Mouse (Mus musculus) hindbrain, embryonic 16.5 days (tissue): ENCODE results near the gene Shkbp1. TPM values are rescaled to one million over a fixed set of nuclear protein-coding genes. Genes with fewer than 3 reads are reported as not detected.

Source experiments
- ATAC-seq: fragments of 200-750 bp; cut with Nextera tagmentation; 2 replicates; pipeline ENCODE4 v1.8.0; 2017; ENCODE audit warnings: moderate TSS enrichment, moderate library complexity
- H3K27ac ChIP-seq: fragments of 300-500 bp; sonication (generic); 2 replicates; pipeline ENCODE4 v1.5.1; 2014; ENCODE audit warnings: low read depth, mild to moderate bottlenecking, control low read depth, low read length, moderate library complexity
- H3K27me3 ChIP-seq: fragments of 300-500 bp; sonication (generic); replicated peaks from 2 replicates; pipeline ENCODE4 v1.6.1; 2014; ENCODE audit warnings: low read length; ENCODE audit not compliant: control insufficient read depth, insufficient read depth
- H3K36me3 ChIP-seq: fragments of 300-500 bp; sonication (generic); 2 replicates; pipeline ENCODE4 v1.6.1; 2014; ENCODE audit warnings: mild to moderate bottlenecking, low read length, moderate library complexity, mixed read lengths; ENCODE audit not compliant: control insufficient read depth, insufficient read depth
- H3K4me1 ChIP-seq: fragments of 300-500 bp; sonication (generic); 2 replicates; pipeline ENCODE4 v1.6.1; 2014; ENCODE audit warnings: low read depth, low read length; ENCODE audit not compliant: control insufficient read depth, insufficient read depth
- H3K4me2 ChIP-seq: fragments of 300-500 bp; sonication (generic); 2 replicates; pipeline ENCODE4 v1.6.1; 2014; ENCODE audit warnings: mild to moderate bottlenecking, low read length, control low read depth, moderate library complexity
- H3K4me3 ChIP-seq: fragments of 300-500 bp; sonication (generic); 2 replicates; pipeline ENCODE4 v1.5.1; 2014; ENCODE audit warnings: mild to moderate bottlenecking, low read length, control low read depth, moderate library complexity
- H3K9ac ChIP-seq: fragments of 300-500 bp; sonication (generic); 2 replicates; pipeline ENCODE4 v1.6.1; 2014; ENCODE audit warnings: low read depth, mild to moderate bottlenecking, control low read depth, low read length, moderate library complexity
- H3K9me3 ChIP-seq: fragments of 300-500 bp; sonication (generic); 2 replicates; pipeline ENCODE4 v1.6.1; 2014; ENCODE audit warnings: mild to moderate bottlenecking, low read length, moderate library complexity; ENCODE audit not compliant: control insufficient read depth
- WGBS: fragments of 180-500 bp; shearing (Covaris S2); extraction: QIAGEN DNeasy Blood & Tissue Kit; methylation state at CpG from one replicate; pipeline ENCODE4 v1.1.7; 2014; 5-methylcytosine and 5-hydroxymethylcytosine counted together
- polyA plus RNA-seq: library from polyadenylated mRNA; unstranded; fragments of >200 nt; fragmentation: Nextera tagmentation; extraction: Ambion mirVana; gene quantifications from 2 replicates; pipeline ENCODE4 v1.2.1, GENCODE M21; 2015

Gene Shkbp1
- polyA plus RNA-seq, 1 experiment from 2014 or later = 31.6 TPM

GRCm38 (mm10) chr7:27339519-27339918, 16.3 kb downstream of the Shkbp1 start:
- H3K27me3 ChIP-seq = peaks cover 28% of the 10 kb centered on the region
- H3K4me2 ChIP-seq = peak overlapping the region; percentile 54
- peaks cover 7% of the 10 kb centered on the region; the same call in 1 of the 2 replicates for H3K36me3 ChIP-seq
- peak; percentile 43; the same call in 1 of the 2 replicates for ATAC-seq
- H3K27ac ChIP-seq = peak overlapping the region; percentile 40
- H3K9me3 ChIP-seq = no peaks in the 10 kb centered on the region
- 17% methylated on average over 7 of the region's 7 CpGs for WGBS
- H3K4me3 ChIP-seq = peak overlapping the region; percentile 30
- H3K4me1 ChIP-seq = peaks cover 24% of the 10 kb centered on the region
- peak overlapping the region; percentile 50 for H3K9ac ChIP-seq

GRCm38 (mm10) chr7:27339114-27339513, 16.7 kb downstream of the Shkbp1 start:
- Histone ChIP-seq H3K4me3 (peak overlapping the region; percentile 30), H3K27ac (peak overlapping the region; percentile 40), H3K27me3 (peaks cover 32% of the 10 kb centered on the region), H3K4me1 (peaks cover 24% of the 10 kb centered on the region), H3K9me3 (no peaks in the 10 kb centered on the region), H3K9ac (peak overlapping the region; percentile 50), H3K36me3 (peaks cover 7% of the 10 kb centered on the region; the same call in 1 of the 2 replicates), H3K4me2 (peak overlapping the region; percentile 54)
- WGBS = 51% methylated on average over 4 of the region's 4 CpGs
- peak; percentile 14; the same call in 1 of the 2 replicates for ATAC-seq

GRCm38 (mm10) chr7:27337175-27337853, 18.5 kb downstream of the Shkbp1 start, which contains the start of gene Ltbp4:
Gene Ltbp4, minus strand, starts transcription at chr7:27337692.
- Histone ChIP-seq H3K4me1 (peaks cover 40% of the 10 kb centered on the region), H3K4me3 (peak within 1 kb of the TSS; percentile 37), H3K4me2 (peak within 1 kb of the TSS; percentile 61), H3K27ac (no peak within 1 kb of the TSS), H3K9me3 (no peaks in the 10 kb centered on the region), H3K36me3 (peaks cover 6% of the 10 kb centered on the region; the same call in 1 of the 2 replicates), H3K27me3 (peaks cover 46% of the 10 kb centered on the region), H3K9ac (peak within 1 kb of the TSS; percentile 50)
- 3% methylated on average over 31 of the region's 36 CpGs for WGBS
- ATAC-seq = no peak

GRCm38 (mm10) chr7:27335928-27336823, 19.6 kb downstream of the Shkbp1 start:
- under 1% methylated on average over 47 of the region's 47 CpGs for WGBS
- 0 out of 2 replicates have a peak, but pooled peaks cover 1% of the 10 kb centered on the region for H3K36me3 ChIP-seq
- H3K27ac ChIP-seq = no peak overlapping the region
- ATAC-seq = peak; percentile 86
- no peaks in the 10 kb centered on the region for H3K9me3 ChIP-seq
- peak overlapping the region; percentile 50 for H3K9ac ChIP-seq
- peak overlapping the region; percentile 37 for H3K4me3 ChIP-seq
- peaks cover 41% of the 10 kb centered on the region for H3K4me1 ChIP-seq
- peaks cover 53% of the 10 kb centered on the region for H3K27me3 ChIP-seq
- H3K4me2 ChIP-seq = peak overlapping the region; percentile 61

- Histone ChIP-seq H3K27me3 (peaks cover 63% of the 10 kb centered on the region), H3K4me3 (no peak overlapping the region), H3K9ac (no peak overlapping the region), H3K36me3 (no peaks in the 10 kb centered on the region), H3K4me2 (no peak overlapping the region), H3K9me3 (no peaks in the 10 kb centered on the region), H3K4me1 (peaks cover 49% of the 10 kb centered on the region), H3K27ac (no peak overlapping the region)
- no peak for ATAC-seq
- 59% methylated on average over 14 of the region's 15 CpGs for WGBS
These were observed 20.7 kb downstream of the Shkbp1 start for GRCm38 (mm10) chr7:27335011-27335720.

- peaks cover 52% of the 10 kb centered on the region for H3K4me1 ChIP-seq
- H3K27me3 ChIP-seq = peaks cover 70% of the 10 kb centered on the region
- no peaks in the 10 kb centered on the region for H3K9me3 ChIP-seq
- H3K4me2 ChIP-seq = 0 out of 2 replicates have a peak overlapping the region, but pooled peaks have one; percentile 1
- no peak overlapping the region for H3K9ac ChIP-seq
- H3K27ac ChIP-seq = no peak overlapping the region
- H3K4me3 ChIP-seq = no peak overlapping the region
- 4% methylated on average over 32 of the region's 32 CpGs for WGBS
- ATAC-seq = no peak
- no peaks in the 10 kb centered on the region for H3K36me3 ChIP-seq
These were observed 21.4 kb downstream of the Shkbp1 start for GRCm38 (mm10) chr7:27334405-27334911.

- H3K4me1 ChIP-seq = peaks cover 46% of the 10 kb centered on the region
- H3K36me3 ChIP-seq = no peaks in the 10 kb centered on the region
- no peaks in the 10 kb centered on the region for H3K9me3 ChIP-seq
- H3K9ac ChIP-seq = peak overlapping the region; percentile 69
- ATAC-seq = no peak
- peak overlapping the region; percentile 96 for H3K4me2 ChIP-seq
- H3K27me3 ChIP-seq = peaks cover 77% of the 10 kb centered on the region
- under 1% methylated on average over 59 of the region's 77 CpGs for WGBS
- H3K4me3 ChIP-seq = peak overlapping the region; percentile 52
- no peak overlapping the region for H3K27ac ChIP-seq
These were observed 22.4 kb downstream of the Shkbp1 start for GRCm38 (mm10) chr7:27333316-27333941.
